Mouse (Mus musculus) midbrain, embryonic 11.5 days (tissue): Measurements from ENCODE around the gene Dao. TPM values are rescaled to one million over a fixed set of nuclear protein-coding genes. Genes with fewer than 3 reads are reported as not detected.

Source experiments
- ATAC-seq: fragments of 200-750 bp; cut with Nextera tagmentation; 2 replicates; pipeline ENCODE4 v1.8.0; 2017; ENCODE audit warnings: moderate TSS enrichment, moderate library complexity; ENCODE audit not compliant: low FRiP score
- DNase-seq: peaks from one replicate; pipeline ENCODE4 v3.0.0; 2015; ENCODE audit warnings: low spot score; ENCODE audit errors: missing footprints
- H3K27ac ChIP-seq: fragments of 300-500 bp; sonication (generic); 2 replicates; pipeline ENCODE4 v1.5.1; 2014; ENCODE audit warnings: low read depth, low read length
- H3K27me3 ChIP-seq: fragments of 300-500 bp; sonication (generic); 2 replicates; pipeline ENCODE4 v1.6.1; 2014; ENCODE audit warnings: mild to moderate bottlenecking, low read length, moderate library complexity, mixed read lengths; ENCODE audit not compliant: control insufficient read depth, insufficient read depth
- H3K36me3 ChIP-seq: fragments of 300-500 bp; sonication (generic); 2 replicates; pipeline ENCODE4 v1.6.1; 2014; ENCODE audit warnings: mild to moderate bottlenecking, low read length, moderate library complexity, mixed read lengths; ENCODE audit not compliant: control insufficient read depth, insufficient read depth
- H3K4me1 ChIP-seq: fragments of 300-500 bp; sonication (generic); 2 replicates; pipeline ENCODE4 v1.6.1; 2014; ENCODE audit warnings: low read length; ENCODE audit not compliant: control insufficient read depth, insufficient read depth
- H3K4me2 ChIP-seq: fragments of 300-500 bp; sonication (generic); 2 replicates; pipeline ENCODE4 v1.6.1; 2014; ENCODE audit warnings: mild to moderate bottlenecking, moderate library complexity
- H3K4me3 ChIP-seq: fragments of 300-500 bp; sonication (generic); 2 replicates; pipeline ENCODE4 v1.5.1; 2014; ENCODE audit warnings: low read depth, low read length
- H3K9ac ChIP-seq: fragments of 300-500 bp; sonication (generic); 2 replicates; pipeline ENCODE4 v1.6.1; 2014; ENCODE audit warnings: low read length
- H3K9me3 ChIP-seq: fragments of 300-500 bp; sonication (generic); 2 replicates; pipeline ENCODE4 v1.6.1; 2016; ENCODE audit warnings: low read length; ENCODE audit not compliant: control insufficient read depth
- WGBS: fragments of 180-500 bp; shearing (Covaris S2); extraction: QIAGEN DNeasy Blood & Tissue Kit; methylation state at CpG from one replicate; pipeline ENCODE4 v1.1.7; 2014; 5-methylcytosine and 5-hydroxymethylcytosine counted together
- polyA plus RNA-seq: library from polyadenylated mRNA; unstranded; fragments of >200 nt; fragmentation: Nextera tagmentation; extraction: Ambion mirVana; gene quantifications from 2 replicates; pipeline ENCODE4 v1.2.1, GENCODE M21; 2014

Gene Dao
- polyA plus RNA-seq, 1 experiment from 2014 or later, result not detected

DNA sequence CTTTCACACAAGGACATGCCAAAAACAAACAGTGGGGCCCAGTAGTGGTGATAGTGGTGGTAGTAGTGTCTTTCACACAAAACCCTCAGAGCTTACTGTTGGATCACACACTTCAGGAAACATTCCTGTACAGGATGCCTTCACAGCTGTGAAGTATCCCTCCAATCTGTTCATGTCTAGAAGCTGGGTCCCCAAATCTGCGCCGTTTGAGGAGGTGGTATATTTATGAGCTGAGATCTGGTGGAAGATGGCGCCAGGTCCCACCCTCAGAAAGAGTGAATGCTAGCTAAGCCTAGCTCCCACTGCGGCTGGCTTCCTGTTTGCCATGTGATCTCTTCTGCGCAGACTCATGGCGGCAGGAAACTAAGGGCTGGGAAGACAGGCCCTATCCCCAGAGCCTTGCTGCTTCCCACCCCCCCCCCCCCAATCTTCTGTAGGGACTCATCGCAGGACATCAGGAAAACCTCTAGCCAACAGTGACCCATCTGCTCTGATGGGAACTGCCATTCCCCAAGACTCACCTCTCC lies 37.8 kb upstream of the Dao start:
- Histone ChIP-seq H3K4me3 (no peak overlapping the region), H3K4me2 (no peak overlapping the region), H3K27me3 (no peaks in the 10 kb centered on the region), H3K4me1 (no peaks in the 10 kb centered on the region), H3K27ac (no peak overlapping the region), H3K9me3 (no peaks in the 10 kb centered on the region), H3K36me3 (peaks cover 11% of the 10 kb centered on the region; the same call in 1 of the 2 replicates), H3K9ac (no peak overlapping the region)
- ATAC-seq, result no peak
- 97% methylated on average over 7 of the region's 7 CpGs for WGBS
- no peak for DNase-seq

GRCm38 (mm10) chr5:113966452-113967150 lies 36.9 kb upstream of the Dao start:
- Histone ChIP-seq H3K36me3 (peaks cover 11% of the 10 kb centered on the region; the same call in 1 of the 2 replicates), H3K9me3 (no peaks in the 10 kb centered on the region), H3K4me2 (no peak overlapping the region), H3K27ac (no peak overlapping the region), H3K27me3 (no peaks in the 10 kb centered on the region), H3K9ac (no peak overlapping the region), H3K4me3 (no peak overlapping the region), H3K4me1 (no peaks in the 10 kb centered on the region)
- DNase-seq (no peak), ATAC-seq (no peak)
- 94% methylated on average over 13 of the region's 13 CpGs for WGBS

DNA sequence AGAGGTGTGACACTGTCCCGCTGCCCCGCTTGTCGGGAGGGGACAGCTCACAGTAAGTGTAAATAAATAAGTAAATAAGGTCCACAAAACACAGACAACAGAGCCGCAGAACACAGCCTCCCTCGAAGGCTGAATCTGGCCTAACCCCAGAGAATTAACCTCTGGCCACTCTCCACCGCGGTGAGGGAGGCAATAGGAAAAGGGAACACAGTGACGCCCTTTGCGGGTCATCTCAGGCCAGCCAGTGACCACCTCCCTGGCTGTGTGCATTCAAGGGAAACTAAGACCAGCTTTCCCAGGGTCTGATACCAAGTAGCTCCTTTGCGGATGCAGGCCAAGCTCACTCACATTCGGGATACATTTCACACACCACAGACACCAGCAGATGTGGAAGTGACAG lies 35.1 kb upstream of the Dao start:
- WGBS, result 36% methylated on average over 11 of the region's 11 CpGs
- DNase-seq, result no peak

DNA sequence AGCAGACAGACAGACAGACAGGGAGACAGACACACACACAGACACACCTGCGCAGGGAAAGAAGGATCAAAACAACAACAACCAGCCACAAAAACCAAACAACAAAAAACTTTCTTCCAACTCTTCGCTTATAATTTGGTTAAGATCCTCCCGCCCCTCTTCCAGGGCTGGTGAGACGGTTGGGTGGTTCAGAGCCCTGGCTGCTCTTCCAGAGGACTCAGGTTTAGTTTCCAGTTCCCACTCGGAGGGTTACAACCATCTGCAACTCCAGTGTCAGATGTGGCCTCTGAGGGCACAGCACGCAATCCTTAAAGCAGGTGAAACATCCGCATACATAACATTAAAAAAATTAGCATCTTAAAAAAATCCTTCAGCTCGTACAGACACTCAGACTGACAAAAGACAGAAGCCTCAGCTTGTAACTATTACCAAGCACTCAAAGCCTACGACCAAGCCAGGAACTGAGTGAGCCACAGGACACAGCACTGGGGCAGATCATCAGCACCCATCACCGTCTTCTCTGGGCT lies 32.0 kb upstream of the Dao start:
- DNase-seq (no peak), ATAC-seq (no peak)
- no peaks in the 10 kb centered on the region for H3K9me3 ChIP-seq
- 81% methylated on average over 10 of the region's 10 CpGs for WGBS
- no peak overlapping the region for H3K4me2 ChIP-seq
- peaks cover 19% of the 10 kb centered on the region for H3K4me1 ChIP-seq
- no peak overlapping the region for H3K9ac ChIP-seq
- H3K27me3 ChIP-seq, result no peaks in the 10 kb centered on the region
- H3K36me3 ChIP-seq, result peaks cover 4% of the 10 kb centered on the region; the same call in 1 of the 2 replicates
- H3K27ac ChIP-seq, result no peak overlapping the region
- no peak overlapping the region for H3K4me3 ChIP-seq

More for the DNA sequence above, 35.1 kb upstream of the Dao start:
- peaks cover 11% of the 10 kb centered on the region; the same call in 1 of the 2 replicates for H3K36me3 ChIP-seq
- no peak overlapping the region for H3K27ac ChIP-seq
- no peaks in the 10 kb centered on the region for H3K27me3 ChIP-seq
- no peak for ATAC-seq
- no peak overlapping the region for H3K4me3 ChIP-seq
- no peak overlapping the region for H3K9ac ChIP-seq
- no peaks in the 10 kb centered on the region for H3K9me3 ChIP-seq
- H3K4me2 ChIP-seq, result no peak overlapping the region
- H3K4me1 ChIP-seq, result peaks cover 5% of the 10 kb centered on the region; the same call in 1 of the 2 replicates

DNA sequence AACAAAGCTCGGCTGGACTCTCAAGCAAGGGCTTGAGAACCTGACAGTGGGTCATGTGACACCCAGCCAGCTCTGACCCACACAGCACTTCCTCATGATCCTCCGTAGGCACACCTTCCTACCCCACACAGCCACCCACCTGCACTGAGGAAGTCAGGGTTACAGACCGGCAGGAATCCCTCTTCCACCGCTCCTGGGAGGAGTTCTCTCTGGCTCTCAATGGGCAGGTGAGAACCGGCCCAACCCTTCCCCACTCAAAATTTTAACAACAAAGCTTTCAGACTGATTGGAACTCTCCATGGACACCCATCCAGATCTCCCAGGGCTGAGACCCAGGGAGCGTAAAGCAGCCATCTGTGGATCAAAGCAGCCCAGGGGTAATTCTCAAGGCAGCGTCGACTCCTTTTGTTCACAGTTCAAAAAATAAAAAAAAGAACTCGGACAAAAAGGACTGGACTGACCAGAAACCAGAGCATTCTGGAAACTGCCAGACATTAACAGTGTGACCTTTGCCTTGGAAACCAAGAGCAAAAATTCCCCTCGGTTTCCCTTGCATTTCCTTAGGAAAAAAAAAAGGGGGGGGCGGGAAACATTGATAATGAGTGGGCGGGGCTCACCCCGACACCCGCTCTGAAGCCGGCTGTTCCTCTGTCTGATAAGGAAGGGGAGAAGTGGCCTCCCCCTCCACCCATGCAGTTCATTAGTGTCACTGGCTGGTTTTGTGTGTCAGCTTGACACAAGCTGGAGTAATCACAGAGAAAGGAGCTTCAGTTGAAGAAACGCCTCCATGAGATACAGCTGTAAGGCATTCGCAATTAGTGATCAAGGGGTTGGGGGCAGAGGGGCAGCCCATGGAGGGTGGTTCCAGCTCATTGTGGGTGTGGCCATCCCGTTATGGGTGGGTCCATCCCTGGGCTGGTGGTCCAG lies 30.7 kb upstream of the Dao start:
- no peaks in the 10 kb centered on the region for H3K27me3 ChIP-seq
- DNase-seq (no peak), ATAC-seq (0 out of 2 replicates have a peak, but pooled peaks have one; percentile 22)
- H3K9ac ChIP-seq, result no peak overlapping the region
- H3K27ac ChIP-seq, result peak overlapping the region; percentile 41; the same call in 1 of the 2 replicates
- H3K9me3 ChIP-seq, result no peaks in the 10 kb centered on the region
- H3K4me1 ChIP-seq, result peaks cover 19% of the 10 kb centered on the region
- H3K36me3 ChIP-seq, result peaks cover 4% of the 10 kb centered on the region; the same call in 1 of the 2 replicates
- WGBS, result 25% methylated on average over 18 of the region's 18 CpGs
- no peak overlapping the region for H3K4me3 ChIP-seq
- H3K4me2 ChIP-seq, result no peak overlapping the region

- ATAC-seq, result no peak
Observed at GRCm38 (mm10) chr5:113973790-113974189, 29.7 kb upstream of the Dao start.

DNA sequence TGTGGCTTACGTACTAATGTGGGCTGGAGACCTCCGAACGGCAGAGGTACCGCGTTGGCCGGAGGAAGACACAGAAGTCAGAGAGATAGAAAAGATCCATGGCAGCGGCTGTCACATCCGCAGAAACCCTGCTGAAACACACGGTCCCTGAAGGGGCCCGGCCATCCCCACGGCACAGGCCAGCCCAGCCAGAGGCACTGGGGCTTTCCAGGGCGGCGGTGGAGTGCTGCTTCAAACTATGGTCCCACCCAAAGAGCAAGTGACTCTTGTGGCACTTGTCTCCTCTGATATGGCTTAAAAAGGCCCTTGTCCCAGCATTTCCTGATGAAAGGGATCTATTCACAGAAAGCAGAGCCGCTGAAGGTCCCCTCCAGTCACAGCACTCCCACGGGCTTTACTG lies 28.9 kb upstream of the Dao start:
- DNase-seq, result no peak
- H3K4me1 ChIP-seq, result peaks cover 19% of the 10 kb centered on the region
- H3K9ac ChIP-seq, result peak overlapping the region; percentile 15; the same call in 1 of the 2 replicates

More at GRCm38 (mm10) chr5:113973790-113974189, 29.7 kb upstream of the Dao start:
- Histone ChIP-seq H3K4me1 (peaks cover 19% of the 10 kb centered on the region), H3K4me3 (no peak overlapping the region), H3K27ac (no peak overlapping the region), H3K4me2 (no peak overlapping the region), H3K9ac (no peak overlapping the region), H3K36me3 (peaks cover 4% of the 10 kb centered on the region; the same call in 1 of the 2 replicates), H3K9me3 (no peaks in the 10 kb centered on the region), H3K27me3 (no peaks in the 10 kb centered on the region)
- no peak for DNase-seq
- 88% methylated on average over 8 of the region's 8 CpGs for WGBS

DNA sequence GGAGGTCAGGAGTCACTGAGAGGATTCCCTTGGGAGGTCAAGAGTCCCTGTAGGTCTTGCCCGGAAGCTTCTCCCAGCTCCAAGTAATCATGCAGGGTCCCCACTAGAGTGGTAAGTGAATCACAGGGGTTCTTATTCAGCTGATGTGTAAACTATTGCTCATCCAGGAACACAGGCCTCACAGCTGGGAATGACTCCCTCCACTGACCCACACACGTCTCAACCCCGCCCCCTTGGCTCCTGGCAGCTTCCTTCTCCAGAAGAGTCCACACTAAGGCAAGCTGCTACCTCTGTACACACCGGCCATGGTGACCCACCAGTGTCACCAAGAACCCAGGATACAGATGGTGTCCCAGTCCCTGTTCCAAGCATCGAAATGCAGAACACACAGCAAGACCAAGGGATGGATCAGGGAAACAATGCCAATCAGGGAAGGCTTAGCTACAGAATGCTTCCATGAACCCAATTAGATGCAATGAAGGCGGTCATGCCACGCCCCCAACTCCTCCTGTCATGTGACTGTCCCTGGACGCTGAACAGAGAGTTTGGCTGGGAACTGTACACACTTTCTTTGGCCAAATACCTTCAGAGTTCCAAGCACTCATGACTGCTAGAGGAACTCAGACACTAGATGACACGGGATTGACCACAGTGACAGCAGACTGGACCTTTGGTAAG lies 27.8 kb upstream of the Dao start:
- Histone ChIP-seq H3K4me2 (no peak overlapping the region), H3K27ac (no peak overlapping the region), H3K9ac (no peak overlapping the region), H3K36me3 (no peaks in the 10 kb centered on the region), H3K27me3 (no peaks in the 10 kb centered on the region), H3K4me1 (peaks cover 19% of the 10 kb centered on the region), H3K4me3 (no peak overlapping the region), H3K9me3 (no peaks in the 10 kb centered on the region)
- no peak for ATAC-seq
- DNase-seq, result no peak
- WGBS, result 71% methylated on average over 9 of the region's 9 CpGs

More for the DNA sequence above, 28.9 kb upstream of the Dao start:
- no peaks in the 10 kb centered on the region for H3K9me3 ChIP-seq
- WGBS, result 62% methylated on average over 15 of the region's 15 CpGs
- H3K27me3 ChIP-seq, result no peaks in the 10 kb centered on the region
- no peak overlapping the region for H3K4me2 ChIP-seq
- peaks cover 4% of the 10 kb centered on the region; the same call in 1 of the 2 replicates for H3K36me3 ChIP-seq
- H3K27ac ChIP-seq, result peak overlapping the region; percentile 20; the same call in 1 of the 2 replicates
- no peak for ATAC-seq
- H3K4me3 ChIP-seq, result no peak overlapping the region
